Mouse (Mus musculus) retina, embryonic 14.5 days (tissue): ENCODE measurements around the gene Ppp1r12a.
A peak's percentile ranks its signal among the peaks of the same experiment; 100 is the strongest.

ENCODE experiments used
- DNase-seq: peaks from one replicate; pipeline ENCODE4 v3.0.0-alpha.2; 2015; ENCODE audit warnings: low spot score

Gene Ppp1r12a

GRCm38 (mm10) chr10:108333642-108334041, 171.6 kb downstream of the Ppp1r12a start:
- DNase-seq: peak; percentile 35
